Mouse (Mus musculus) hindbrain, embryonic 12.5 days (tissue): ENCODE data around the gene Phf20. TPM values are rescaled to one million over a fixed set of nuclear protein-coding genes. Genes with fewer than 3 reads are reported as not detected.

Source experiments
- ATAC-seq: fragments of 200-750 bp; cut with Nextera tagmentation; 2 replicates; pipeline ENCODE4 v1.8.0; 2017; ENCODE audit warnings: moderate TSS enrichment; ENCODE audit not compliant: low FRiP score
- H3K27ac ChIP-seq: fragments of 300-500 bp; sonication (generic); 2 replicates; pipeline ENCODE4 v1.5.1; 2016; ENCODE audit warnings: mild to moderate bottlenecking
- H3K27me3 ChIP-seq: fragments of 300-500 bp; sonication (generic); 2 replicates; pipeline ENCODE4 v1.6.1; 2016; ENCODE audit warnings: mild to moderate bottlenecking
- H3K36me3 ChIP-seq: fragments of 300-500 bp; sonication (generic); 2 replicates; pipeline ENCODE4 v1.6.1; 2016; ENCODE audit warnings: mild to moderate bottlenecking
- H3K4me1 ChIP-seq: fragments of 300-500 bp; sonication (generic); 2 replicates; pipeline ENCODE4 v1.6.1; 2016
- H3K4me2 ChIP-seq: fragments of 300-500 bp; sonication (generic); replicated peaks from 2 replicates; pipeline ENCODE4 v1.6.1; 2016; ENCODE audit warnings: mild to moderate bottlenecking
- H3K4me3 ChIP-seq: fragments of 300-500 bp; sonication (generic); 2 replicates; pipeline ENCODE4 v1.5.1; 2016; ENCODE audit warnings: mild to moderate bottlenecking
- H3K9ac ChIP-seq: fragments of 300-500 bp; sonication (generic); 2 replicates; pipeline ENCODE4 v1.6.1; 2016; ENCODE audit warnings: mild to moderate bottlenecking, moderate library complexity
- H3K9me3 ChIP-seq: fragments of 300-500 bp; sonication (generic); replicated peaks from 2 replicates; pipeline ENCODE4 v1.6.1; 2016; ENCODE audit warnings: mild to moderate bottlenecking
- WGBS: fragments of 180-500 bp; shearing (Covaris S2); methylation state at CpG from one replicate; pipeline ENCODE4 v1.1.7; 2016; 5-methylcytosine and 5-hydroxymethylcytosine counted together
- polyA plus RNA-seq: library from polyadenylated mRNA; unstranded; fragments of >200 nt; fragmentation: Nextera tagmentation; extraction: Ambion mirVana; gene quantifications from 2 replicates; pipeline ENCODE4 v1.2.1, GENCODE M21; 2016

Phf20 gene
- polyA plus RNA-seq, 1 experiment from 2014 or later = 95.7 TPM

DNA sequence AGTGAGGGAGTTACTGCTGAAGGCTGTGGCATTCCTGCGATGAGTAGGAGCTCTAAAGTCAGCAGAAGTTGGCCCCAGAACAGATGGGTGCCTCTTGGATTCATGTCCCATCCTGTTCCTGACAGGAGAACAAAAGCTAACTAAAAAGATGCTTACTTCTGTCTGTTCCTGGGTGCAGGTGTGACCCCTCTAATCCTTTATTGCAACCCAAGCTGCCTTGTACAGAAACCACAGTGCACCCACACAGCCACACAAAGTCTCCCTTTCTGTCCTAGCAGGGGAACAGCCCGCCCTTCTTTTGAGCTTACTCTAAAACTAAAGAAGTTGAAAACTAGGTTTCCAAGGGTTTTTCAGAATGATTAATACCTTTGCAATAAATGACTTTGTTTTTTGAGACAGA lies 92.0 kb downstream of the Phf20 start:
- H3K27ac ChIP-seq = no peak overlapping the region
- 96% methylated on average over 2 of the region's 2 CpGs for WGBS
- ATAC-seq = no peak
- no peak overlapping the region for H3K4me3 ChIP-seq
- no peak overlapping the region for H3K4me2 ChIP-seq
- no peaks in the 10 kb centered on the region for H3K27me3 ChIP-seq
- H3K9ac ChIP-seq = no peak overlapping the region
- peaks cover 50% of the 10 kb centered on the region for H3K36me3 ChIP-seq
- no peaks in the 10 kb centered on the region for H3K9me3 ChIP-seq
- no peaks in the 10 kb centered on the region for H3K4me1 ChIP-seq

DNA sequence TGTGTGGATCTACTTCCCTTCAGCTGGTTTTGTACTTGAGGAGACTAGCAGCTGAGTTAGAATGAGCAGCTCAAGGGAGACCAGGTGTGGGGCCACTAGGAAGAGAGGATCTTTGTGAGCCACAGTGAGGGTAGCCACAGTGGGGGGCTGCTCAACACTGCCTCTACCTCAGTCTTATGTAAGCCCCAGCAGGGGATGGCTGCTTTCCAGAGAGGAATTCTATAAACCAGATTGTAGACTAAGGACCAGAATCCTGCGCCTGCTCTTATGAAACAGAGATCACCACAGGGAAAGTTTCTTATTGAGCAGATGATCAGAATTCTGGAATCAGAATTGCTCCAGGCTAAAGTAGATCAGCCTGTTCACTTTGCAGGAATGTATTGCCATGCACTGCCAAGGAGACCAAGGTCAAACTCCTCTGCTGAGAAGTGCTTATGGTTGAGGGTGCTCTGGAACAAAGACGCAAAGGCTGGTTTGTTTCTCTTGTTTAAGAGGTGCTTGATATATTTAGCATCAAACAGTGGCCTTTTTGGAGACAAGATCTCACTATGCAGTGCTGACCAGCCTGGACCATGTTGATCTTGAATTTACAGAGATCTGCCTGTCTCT lies 93.4 kb downstream of the Phf20 start:
- Histone ChIP-seq H3K27ac (no peak overlapping the region), H3K4me1 (no peaks in the 10 kb centered on the region), H3K4me3 (no peak overlapping the region), H3K4me2 (no peak overlapping the region), H3K9ac (no peak overlapping the region), H3K27me3 (no peaks in the 10 kb centered on the region), H3K9me3 (no peaks in the 10 kb centered on the region), H3K36me3 (peaks cover 64% of the 10 kb centered on the region)
- WGBS = 92% methylated on average over 2 of the region's 2 CpGs
- ATAC-seq = no peak

DNA sequence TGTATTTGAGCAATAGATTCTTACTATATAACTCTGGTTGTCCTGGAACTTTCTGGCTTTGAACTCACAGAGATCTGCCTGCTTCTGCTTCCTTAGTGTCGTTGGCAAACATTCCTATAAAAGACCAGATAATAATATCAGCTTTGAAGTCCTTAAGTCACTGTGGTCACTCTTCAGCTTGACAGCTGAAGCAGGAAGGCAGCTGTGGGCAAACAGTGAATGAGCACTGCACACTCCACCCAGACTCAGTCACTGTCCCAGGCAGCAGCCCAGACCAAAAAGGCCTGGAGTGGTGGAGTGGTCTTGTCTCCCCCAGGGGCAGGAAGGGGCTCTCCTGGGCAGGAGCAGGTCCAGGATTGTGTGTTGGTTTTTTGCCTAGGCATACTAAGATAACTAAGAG lies 95.7 kb downstream of the Phf20 start:
- no peak overlapping the region for H3K4me3 ChIP-seq
- no peaks in the 10 kb centered on the region for H3K9me3 ChIP-seq
- ATAC-seq = no peak
- H3K27ac ChIP-seq = no peak overlapping the region
- H3K4me2 ChIP-seq = no peak overlapping the region
- H3K27me3 ChIP-seq = no peaks in the 10 kb centered on the region
- no peaks in the 10 kb centered on the region for H3K4me1 ChIP-seq
- peaks cover 75% of the 10 kb centered on the region for H3K36me3 ChIP-seq
- 84% methylated on average over 1 of the region's 1 CpGs for WGBS
- H3K9ac ChIP-seq = no peak overlapping the region

DNA sequence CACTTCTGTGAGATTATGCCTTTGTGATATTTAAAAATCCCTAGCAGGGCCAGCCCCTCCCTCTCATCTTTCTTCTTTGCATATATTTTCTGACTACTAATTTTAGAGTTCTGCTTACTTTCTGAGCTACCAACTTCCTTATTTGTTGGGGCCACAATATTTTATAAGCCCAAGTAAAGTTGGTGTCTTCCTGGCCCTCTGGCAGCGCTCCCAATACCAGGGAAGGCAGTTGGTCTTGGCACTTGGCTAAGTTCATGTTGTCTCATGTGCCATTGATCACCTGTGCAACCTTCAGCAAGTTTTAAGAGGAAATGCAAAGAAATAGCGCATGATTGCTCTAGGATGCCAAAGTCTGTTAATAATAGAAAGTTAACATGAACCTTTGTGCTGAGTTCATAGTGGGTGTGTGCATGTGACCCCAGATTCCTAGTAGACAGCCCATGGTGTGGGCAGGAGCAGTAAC lies 99.4 kb downstream of the Phf20 start:
- Histone ChIP-seq H3K27me3 (no peaks in the 10 kb centered on the region), H3K27ac (no peak overlapping the region), H3K4me1 (no peaks in the 10 kb centered on the region), H3K4me3 (no peak overlapping the region), H3K4me2 (no peak overlapping the region), H3K36me3 (peaks cover 70% of the 10 kb centered on the region), H3K9me3 (no peaks in the 10 kb centered on the region), H3K9ac (no peak overlapping the region)
- ATAC-seq = no peak
- WGBS = 98% methylated on average over 2 of the region's 2 CpGs

DNA sequence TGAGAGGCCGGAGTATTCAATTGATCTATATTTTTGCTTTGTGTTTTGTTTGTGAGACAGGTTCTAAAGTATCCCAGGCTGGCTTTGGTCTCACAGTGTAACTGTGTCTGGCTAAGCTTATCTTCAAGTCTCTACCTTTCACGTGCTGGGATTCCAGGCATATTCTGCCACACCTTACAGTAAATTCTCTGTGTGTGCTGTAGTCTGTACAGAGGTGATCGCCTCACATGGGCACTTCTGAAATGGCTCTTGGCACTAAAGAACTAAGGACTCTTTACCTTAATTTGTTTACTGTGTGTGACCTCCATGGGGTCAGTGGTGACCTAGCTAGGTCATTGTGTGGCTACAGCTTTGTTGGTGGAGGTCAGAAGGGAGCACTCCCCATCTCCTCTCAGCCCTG lies 99.9 kb downstream of the Phf20 start:
- ATAC-seq = no peak
- Histone ChIP-seq H3K4me2 (no peak overlapping the region), H3K36me3 (peaks cover 70% of the 10 kb centered on the region), H3K9me3 (no peaks in the 10 kb centered on the region), H3K27me3 (no peaks in the 10 kb centered on the region), H3K27ac (no peak overlapping the region), H3K4me1 (no peaks in the 10 kb centered on the region), H3K9ac (no peak overlapping the region), H3K4me3 (no peak overlapping the region)
- WGBS = 89% methylated on average over 3 of the region's 3 CpGs

DNA sequence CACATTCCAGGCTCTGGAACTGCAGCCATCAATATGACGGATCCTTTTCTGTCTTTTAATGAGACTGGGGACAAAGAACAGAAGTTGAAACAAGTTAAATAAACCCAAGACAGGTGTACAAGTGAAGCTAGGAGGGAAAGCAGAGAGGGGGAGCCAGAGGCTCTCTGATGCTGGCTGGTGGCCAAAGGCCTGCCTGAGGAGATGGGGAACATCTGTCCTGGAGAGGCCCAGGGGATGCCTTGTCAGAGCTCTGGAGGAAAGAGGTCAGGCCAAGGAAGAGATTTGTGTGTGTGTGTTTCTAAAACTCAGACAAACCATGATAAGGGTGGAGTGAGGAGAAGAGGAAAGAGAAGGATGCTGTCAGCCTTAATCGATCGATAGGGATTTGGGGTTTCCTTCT lies 101.4 kb downstream of the Phf20 start:
- Histone ChIP-seq H3K4me2 (no peak overlapping the region), H3K27ac (no peak overlapping the region), H3K9me3 (no peaks in the 10 kb centered on the region), H3K27me3 (no peaks in the 10 kb centered on the region), H3K4me1 (no peaks in the 10 kb centered on the region), H3K36me3 (peaks cover 72% of the 10 kb centered on the region), H3K9ac (no peak overlapping the region), H3K4me3 (no peak overlapping the region)
- WGBS = 88% methylated on average over 3 of the region's 3 CpGs
- ATAC-seq = no peak

DNA sequence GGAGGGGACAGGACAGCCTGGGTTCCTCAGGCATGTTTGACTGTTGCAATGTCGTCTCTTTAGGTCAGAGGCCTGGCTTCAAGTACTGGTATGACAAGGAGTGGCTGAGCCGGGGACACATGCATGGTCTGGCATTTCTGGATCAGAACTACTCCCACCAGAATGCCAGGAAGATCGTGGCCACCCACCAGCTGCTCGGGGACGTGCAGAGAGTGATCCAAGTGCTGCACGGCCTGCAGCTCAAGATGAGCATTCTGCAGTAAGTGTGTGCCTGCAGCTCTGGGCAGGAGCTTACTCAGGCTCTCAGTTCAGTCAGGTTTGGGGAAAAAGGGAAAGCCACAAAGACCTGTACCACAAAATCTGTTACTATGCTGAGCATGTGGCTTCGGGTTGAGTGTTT lies 102.2 kb downstream of the Phf20 start:
- Histone ChIP-seq H3K4me2 (no peak overlapping the region), H3K4me3 (no peak overlapping the region), H3K9me3 (no peaks in the 10 kb centered on the region), H3K4me1 (no peaks in the 10 kb centered on the region), H3K36me3 (peaks cover 69% of the 10 kb centered on the region), H3K27me3 (no peaks in the 10 kb centered on the region), H3K9ac (no peak overlapping the region), H3K27ac (no peak overlapping the region)
- 95% methylated on average over 7 of the region's 7 CpGs for WGBS
- no peak for ATAC-seq

DNA sequence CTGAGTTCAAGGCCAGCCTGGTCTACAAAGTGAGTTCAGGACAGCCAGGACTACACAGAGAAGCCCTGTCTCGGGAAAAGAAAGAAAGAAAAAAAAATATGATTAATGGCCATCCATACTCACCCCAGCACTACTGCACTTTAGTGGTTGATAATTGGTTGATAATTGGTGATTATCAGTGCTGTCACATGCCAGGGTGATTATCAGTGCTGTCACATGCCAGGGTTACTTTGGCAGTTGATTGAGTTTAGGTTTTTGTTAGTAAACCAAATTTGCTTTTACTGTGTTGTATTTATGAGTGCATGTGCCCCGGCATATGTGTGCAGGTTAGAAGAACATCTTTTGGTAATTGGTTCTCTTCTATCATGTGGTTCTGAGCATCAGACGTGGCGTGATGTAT lies 105.8 kb downstream of the Phf20 start:
- H3K4me2 ChIP-seq = no peak overlapping the region
- H3K4me1 ChIP-seq = no peaks in the 10 kb centered on the region
- WGBS = 92% methylated on average over 4 of the region's 4 CpGs
- H3K27ac ChIP-seq = no peak overlapping the region
- H3K9ac ChIP-seq = no peak overlapping the region
- no peak for ATAC-seq
- H3K4me3 ChIP-seq = no peak overlapping the region
- H3K9me3 ChIP-seq = no peaks in the 10 kb centered on the region
- H3K36me3 ChIP-seq = peaks cover 61% of the 10 kb centered on the region
- no peaks in the 10 kb centered on the region for H3K27me3 ChIP-seq

DNA sequence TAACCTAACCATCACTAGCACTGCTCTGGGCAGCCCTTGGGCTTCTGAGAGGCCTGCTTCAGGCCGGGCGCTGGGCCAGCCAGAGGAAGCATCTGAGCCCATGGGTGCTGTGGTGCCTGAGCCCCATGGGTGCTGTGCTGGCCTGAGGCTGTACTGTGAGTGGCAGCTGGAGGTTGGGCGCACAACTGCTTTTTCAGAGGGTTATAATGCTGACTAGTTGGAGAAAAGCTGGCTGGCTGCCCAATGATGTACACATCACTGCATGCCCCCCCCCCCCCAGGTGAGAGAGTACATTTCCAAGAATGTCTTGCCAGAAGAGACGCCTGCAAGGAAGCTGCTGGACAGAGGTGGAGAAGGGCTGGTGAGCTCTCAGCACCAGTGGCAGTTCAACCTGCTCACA lies 108.1 kb downstream of the Phf20 start:
- Histone ChIP-seq H3K9me3 (no peaks in the 10 kb centered on the region), H3K4me3 (no peak overlapping the region), H3K4me1 (no peaks in the 10 kb centered on the region), H3K36me3 (peaks cover 48% of the 10 kb centered on the region), H3K4me2 (no peak overlapping the region), H3K27ac (no peak overlapping the region), H3K27me3 (no peaks in the 10 kb centered on the region), H3K9ac (no peak overlapping the region)
- no peak for ATAC-seq
- whole genome bisulfite sequencing = 94% methylated on average over 4 of the region's 4 CpGs

DNA sequence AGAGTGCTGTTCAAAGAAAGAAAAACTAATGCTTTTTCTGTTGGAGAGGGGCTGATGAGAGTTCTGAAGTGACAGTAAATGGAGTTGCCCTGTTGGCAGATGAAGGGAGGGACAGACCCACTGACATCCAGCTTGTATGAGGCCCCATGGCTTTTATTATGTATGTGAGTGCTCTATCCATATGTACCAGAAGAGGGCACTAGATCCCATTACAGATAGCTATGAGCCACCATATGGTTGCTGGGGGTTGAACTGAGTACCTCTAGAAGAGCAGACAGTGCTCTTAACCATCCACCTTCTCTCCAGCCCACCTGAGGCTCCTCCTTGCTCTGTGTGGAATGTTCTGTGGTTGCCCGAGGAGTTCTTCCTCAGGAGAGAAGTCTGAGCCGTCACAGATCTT lies 109.6 kb downstream of the Phf20 start:
- Histone ChIP-seq H3K9ac (no peak overlapping the region), H3K4me1 (no peaks in the 10 kb centered on the region), H3K4me3 (no peak overlapping the region), H3K27ac (no peak overlapping the region), H3K36me3 (peaks cover 42% of the 10 kb centered on the region), H3K9me3 (no peaks in the 10 kb centered on the region), H3K27me3 (no peaks in the 10 kb centered on the region), H3K4me2 (no peak overlapping the region)
- 80% methylated on average over 2 of the region's 2 CpGs for WGBS
- no peak for ATAC-seq

DNA sequence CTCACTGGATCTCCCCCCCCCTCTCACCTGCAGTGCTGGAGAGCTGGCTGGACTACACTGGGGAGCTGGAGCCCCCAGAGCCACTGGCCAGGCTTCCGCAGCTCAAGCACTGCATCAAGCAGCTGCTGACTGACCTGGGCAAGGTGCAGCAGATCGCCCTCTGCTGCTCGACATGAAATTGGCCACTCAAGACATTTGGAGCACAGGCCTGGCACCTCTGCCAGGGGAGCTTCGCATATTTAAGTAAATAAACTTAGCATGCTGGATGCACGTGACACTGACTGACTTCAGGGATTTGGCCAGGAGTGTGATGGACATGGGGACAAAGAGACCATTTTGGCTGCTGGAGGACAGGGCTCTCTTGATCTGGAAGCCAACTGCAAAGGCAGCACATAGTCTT lies 111.0 kb downstream of the Phf20 start:
- 65% methylated on average over 5 of the region's 5 CpGs for WGBS
- ATAC-seq = no peak
- Histone ChIP-seq H3K9me3 (no peaks in the 10 kb centered on the region), H3K4me1 (peaks cover 8% of the 10 kb centered on the region; the same call in 1 of the 2 replicates), H3K27ac (no peak overlapping the region), H3K36me3 (peaks cover 33% of the 10 kb centered on the region), H3K9ac (no peak overlapping the region), H3K4me3 (no peak overlapping the region), H3K27me3 (no peaks in the 10 kb centered on the region), H3K4me2 (no peak overlapping the region)

DNA sequence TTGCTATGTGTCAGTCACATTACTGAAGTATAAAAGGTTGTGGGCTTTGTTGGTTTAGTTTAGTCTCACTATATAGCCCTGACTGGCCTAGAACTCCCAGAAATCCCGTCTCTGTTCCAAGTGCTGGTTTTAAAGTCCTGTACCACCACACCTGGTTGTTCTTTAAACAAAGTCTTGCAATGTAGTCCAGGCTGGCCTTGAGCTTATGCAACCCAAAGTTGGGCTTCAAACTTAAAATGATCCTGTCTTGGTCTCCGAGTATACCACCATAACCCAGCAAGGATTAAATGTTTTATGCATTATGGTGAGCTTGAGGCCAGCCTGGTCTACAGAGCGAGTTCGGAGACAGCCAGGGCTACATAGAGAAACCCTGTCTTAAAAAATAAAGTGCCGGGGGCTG lies 113.7 kb downstream of the Phf20 start:
- Histone ChIP-seq H3K4me2 (no peak overlapping the region), H3K27ac (no peak overlapping the region), H3K9ac (no peak overlapping the region), H3K4me1 (peaks cover 13% of the 10 kb centered on the region; the same call in 1 of the 2 replicates), H3K4me3 (no peak overlapping the region), H3K9me3 (no peaks in the 10 kb centered on the region), H3K27me3 (no peaks in the 10 kb centered on the region), H3K36me3 (peaks cover 18% of the 10 kb centered on the region)
- WGBS = 97% methylated on average over 5 of the region's 5 CpGs
- no peak for ATAC-seq

DNA sequence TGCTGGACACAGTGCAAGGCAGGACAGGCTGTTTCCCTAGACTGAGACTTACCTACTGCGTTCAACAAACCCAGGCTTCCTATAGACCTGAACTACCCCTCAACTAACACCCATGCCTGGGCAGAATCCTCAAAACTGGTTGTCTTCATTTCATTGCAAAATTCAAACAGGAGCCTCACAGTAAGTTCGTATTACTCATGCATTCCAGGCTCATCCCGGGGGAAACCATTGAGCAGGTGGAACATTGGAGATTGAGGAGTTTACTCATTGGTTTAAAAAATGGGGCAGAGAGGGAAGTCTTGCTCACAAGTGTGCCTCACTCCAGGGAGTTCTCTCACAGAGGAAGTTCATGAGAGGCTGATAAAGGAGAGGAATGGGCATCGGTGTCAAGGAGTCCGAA lies 114.2 kb downstream of the Phf20 start:
- ATAC-seq = no peak
- Histone ChIP-seq H3K4me3 (no peak overlapping the region), H3K4me2 (no peak overlapping the region), H3K9ac (no peak overlapping the region), H3K36me3 (peaks cover 13% of the 10 kb centered on the region), H3K4me1 (peaks cover 13% of the 10 kb centered on the region; the same call in 1 of the 2 replicates), H3K9me3 (no peaks in the 10 kb centered on the region), H3K27me3 (no peaks in the 10 kb centered on the region), H3K27ac (no peak overlapping the region)
- 94% methylated on average over 5 of the region's 5 CpGs for WGBS
